Mouse (Mus musculus): ENCODE results near the gene Sgf29. TPM values are rescaled to one million over a fixed set of nuclear protein-coding genes. Genes with fewer than 3 reads are reported as not detected.

The Sgf29 gene
- total and polyA plus RNA-seq, 2 experiments from 2014 or later: 22.8 to 59.6 TPM

- TF ChIP-seq CTCF (IDR thresholded peaks at IDR 0.05; ENCODE audit: low read depth): no peak
- H3K4me2 ChIP-seq (ENCODE audit: low read depth): no peak overlapping the region
- no peak overlapping the region for H3K27ac ChIP-seq (ENCODE audit: low read depth, low read length)
- WGBS: 91% methylated on average over 3 of the region's 3 CpGs
- no peaks in the 10 kb centered on the region for H3K4me1 ChIP-seq (ENCODE audit: insufficient read depth)
- no peak for ATAC-seq
- H3K9ac ChIP-seq: no peak overlapping the region
- H3K4me3 ChIP-seq (ENCODE audit: low read depth, low read length): no peak overlapping the region
- H3K36me3 ChIP-seq (ENCODE audit: insufficient read depth): no peaks in the 10 kb centered on the region
- H3K27me3 ChIP-seq (ENCODE audit: insufficient read depth, low read length): no peaks in the 10 kb centered on the region
- DNase-seq: no peak
- H3K9me3 ChIP-seq (ENCODE audit: low read length): no peaks in the 10 kb centered on the region
These were observed 23.1 kb upstream of the Sgf29 start for GRCm38 (mm10) chr7:126625807-126626600.

DNA sequence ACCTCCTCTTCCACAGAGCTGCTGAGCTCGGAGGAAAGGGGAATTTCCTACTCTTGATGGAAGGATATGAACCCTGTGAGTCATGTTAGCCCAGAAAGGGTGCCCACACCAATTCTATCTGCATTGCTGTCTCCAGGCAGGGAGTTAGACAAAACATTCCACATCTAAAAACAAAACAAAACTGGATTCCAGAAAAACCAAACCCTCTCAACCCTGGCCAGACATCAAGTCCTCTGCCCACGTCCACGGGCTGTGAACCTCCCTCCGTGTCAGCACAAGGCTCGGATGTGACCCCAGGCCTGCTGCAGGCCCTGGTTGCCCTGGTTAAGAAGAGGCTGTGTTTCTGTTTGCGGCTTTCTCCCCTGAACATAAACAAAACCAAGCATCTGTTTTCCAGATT lies 21.0 kb upstream of the Sgf29 start:
- 82% methylated on average over 6 of the region's 6 CpGs for WGBS
- no peaks in the 10 kb centered on the region for H3K36me3 ChIP-seq (ENCODE audit: insufficient read depth)
- TF ChIP-seq CTCF (IDR thresholded peaks at IDR 0.05; ENCODE audit: low read depth): no peak
- H3K4me1 ChIP-seq (ENCODE audit: insufficient read depth): no peaks in the 10 kb centered on the region
- H3K4me2 ChIP-seq (ENCODE audit: low read depth): no peak overlapping the region
- H3K9me3 ChIP-seq (ENCODE audit: low read length): no peaks in the 10 kb centered on the region
- no peak for DNase-seq
- no peak overlapping the region for H3K4me3 ChIP-seq (ENCODE audit: low read depth, low read length)
- no peaks in the 10 kb centered on the region for H3K27me3 ChIP-seq (ENCODE audit: insufficient read depth, low read length)
- no peak overlapping the region for H3K9ac ChIP-seq
- H3K27ac ChIP-seq (ENCODE audit: low read depth, low read length): no peak overlapping the region
- no peak for ATAC-seq

DNA sequence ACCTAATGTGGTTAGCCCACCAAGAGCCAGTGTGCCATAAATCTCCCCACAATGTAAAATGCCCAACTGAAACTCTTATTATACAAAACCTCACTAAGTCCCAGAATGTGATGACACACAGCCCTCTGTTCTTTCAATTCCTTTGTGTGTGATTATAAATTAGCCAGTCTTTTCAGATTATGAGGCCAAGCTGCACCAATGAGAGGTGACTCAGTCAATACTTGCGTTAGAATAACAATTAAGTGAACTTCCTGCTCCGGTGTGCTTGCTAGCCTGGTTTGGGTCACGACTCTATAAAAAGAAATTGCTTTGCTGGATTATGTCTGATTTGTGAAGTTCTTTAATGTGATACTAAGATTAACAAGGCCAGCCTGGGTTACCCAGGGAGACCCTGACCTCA lies 19.2 kb upstream of the Sgf29 start:
- Histone ChIP-seq H3K9ac (no peak overlapping the region), H3K4me2 (ENCODE audit: low read depth) (no peak overlapping the region), H3K36me3 (ENCODE audit: insufficient read depth) (no peaks in the 10 kb centered on the region), H3K4me1 (ENCODE audit: insufficient read depth) (no peaks in the 10 kb centered on the region), H3K9me3 (ENCODE audit: low read length) (no peaks in the 10 kb centered on the region), H3K27me3 (ENCODE audit: insufficient read depth, low read length) (no peaks in the 10 kb centered on the region), H3K27ac (ENCODE audit: low read depth, low read length) (no peak overlapping the region), H3K4me3 (ENCODE audit: low read depth, low read length) (no peak overlapping the region)
- no peak for TF ChIP-seq CTCF (IDR thresholded peaks at IDR 0.05; ENCODE audit: low read depth)
- 16% methylated on average over 3 of the region's 3 CpGs for WGBS
- DNase-seq (no peak), ATAC-seq (no peak)

DNA sequence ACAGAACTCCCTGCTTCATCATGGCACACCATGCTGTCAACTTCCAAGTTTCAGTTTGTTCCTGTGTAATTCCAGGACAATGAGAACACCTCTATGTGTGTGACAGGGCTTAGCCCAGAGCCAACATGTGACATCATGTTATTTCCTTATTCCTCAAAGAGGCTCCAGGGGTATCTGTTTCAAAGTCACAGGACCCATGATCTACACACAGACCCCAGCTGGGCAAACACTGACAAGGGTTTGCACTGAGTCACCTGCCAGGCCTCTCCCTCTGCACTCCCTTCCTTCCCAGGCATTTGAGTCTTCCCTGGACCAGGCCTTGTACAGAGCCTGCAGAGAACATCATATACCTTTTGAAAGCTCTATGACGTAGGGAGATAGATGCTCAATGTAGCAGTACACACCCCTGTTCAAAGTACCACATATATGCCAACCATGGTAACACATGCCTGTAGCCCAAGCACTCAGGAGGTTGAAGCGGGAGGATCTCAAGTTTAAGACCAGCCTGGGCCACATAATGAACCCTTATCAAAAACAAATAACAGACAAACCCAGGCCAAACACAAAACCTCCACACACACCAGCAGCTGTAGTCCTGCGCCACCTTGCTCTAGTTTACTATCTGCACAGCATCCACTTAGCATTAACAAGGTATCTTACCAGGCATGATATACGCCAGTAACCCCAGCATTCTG lies 18.1 kb upstream of the Sgf29 start, which contains the start of gene Nupr1:
Gene Nupr1 (minus strand): TSS at position 38 of the 695 bp plus-strand sequence.
- no peak for ATAC-seq
- H3K27ac ChIP-seq (ENCODE audit: low read depth, low read length): no peak within 1 kb of the TSS
- 94% methylated on average over 4 of the region's 4 CpGs for WGBS
- no peaks in the 10 kb centered on the region for H3K4me1 ChIP-seq (ENCODE audit: insufficient read depth)
- H3K4me2 ChIP-seq (ENCODE audit: low read depth): no peak within 1 kb of the TSS
- H3K9ac ChIP-seq: no peak within 1 kb of the TSS
- H3K36me3 ChIP-seq (ENCODE audit: insufficient read depth): no peaks in the 10 kb centered on the region
- no peak within 1 kb of the TSS for H3K4me3 ChIP-seq (ENCODE audit: low read depth, low read length)
- no peaks in the 10 kb centered on the region for H3K9me3 ChIP-seq (ENCODE audit: low read length)
- H3K27me3 ChIP-seq (ENCODE audit: insufficient read depth, low read length): no peaks in the 10 kb centered on the region
- TF ChIP-seq CTCF (IDR thresholded peaks at IDR 0.05; ENCODE audit: low read depth): no peak
- DNase-seq: no peak

- no peak overlapping the region for H3K4me2 ChIP-seq (ENCODE audit: low read depth)
- no peak overlapping the region for H3K4me3 ChIP-seq (ENCODE audit: low read depth, low read length)
- ATAC-seq: no peak
- H3K27me3 ChIP-seq (ENCODE audit: insufficient read depth, low read length): no peaks in the 10 kb centered on the region
- no peaks in the 10 kb centered on the region for H3K36me3 ChIP-seq (ENCODE audit: insufficient read depth)
- 91% methylated on average over 2 of the region's 2 CpGs for WGBS
- H3K9me3 ChIP-seq (ENCODE audit: low read length): no peaks in the 10 kb centered on the region
- DNase-seq: no peak
- no peak overlapping the region for H3K27ac ChIP-seq (ENCODE audit: low read depth, low read length)
- no peak for TF ChIP-seq CTCF (IDR thresholded peaks at IDR 0.05; ENCODE audit: low read depth)
- H3K9ac ChIP-seq: no peak overlapping the region
- H3K4me1 ChIP-seq (ENCODE audit: insufficient read depth): no peaks in the 10 kb centered on the region
These were observed 16.6 kb upstream of the Sgf29 start for GRCm38 (mm10) chr7:126632478-126632877.

GRCm38 (mm10) chr7:126635375-126635774 lies 13.7 kb upstream of the Sgf29 start:
- no peak overlapping the region for H3K9ac ChIP-seq
- DNase-seq (no peak), ATAC-seq (no peak)
- no peak overlapping the region for H3K4me2 ChIP-seq (ENCODE audit: low read depth)
- no peak overlapping the region for H3K4me3 ChIP-seq (ENCODE audit: low read depth, low read length)
- H3K27ac ChIP-seq (ENCODE audit: low read depth, low read length): no peak overlapping the region
- H3K9me3 ChIP-seq (ENCODE audit: low read length): no peaks in the 10 kb centered on the region
- H3K36me3 ChIP-seq (ENCODE audit: insufficient read depth): no peaks in the 10 kb centered on the region
- no peaks in the 10 kb centered on the region for H3K4me1 ChIP-seq (ENCODE audit: insufficient read depth)
- no peak for TF ChIP-seq CTCF (IDR thresholded peaks at IDR 0.05; ENCODE audit: low read depth)
- no peaks in the 10 kb centered on the region for H3K27me3 ChIP-seq (ENCODE audit: insufficient read depth, low read length)
